Mouse (Mus musculus): ENCODE results near the gene Olfr578.

Olfr578 gene

DNA sequence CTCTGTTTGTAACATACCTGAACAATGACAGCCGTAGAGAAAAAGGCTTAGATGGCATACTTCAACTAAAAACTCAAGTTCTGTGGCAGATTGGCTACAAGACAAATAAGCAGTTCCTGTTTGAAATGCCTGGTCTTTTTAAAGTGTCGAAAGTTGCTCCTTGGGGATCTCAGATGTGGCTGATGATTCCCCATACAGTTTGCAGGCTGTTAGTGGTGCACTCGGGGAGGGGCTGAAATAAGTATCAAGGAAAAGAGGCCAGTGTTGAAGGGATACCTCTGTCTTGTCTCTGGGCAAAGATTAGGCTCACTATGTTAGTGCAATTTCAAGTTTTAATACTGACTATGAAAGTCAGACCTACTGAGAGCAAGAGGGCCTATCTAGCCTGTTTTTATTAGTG is at the start of gene Olfr578:
Gene Olfr578, minus strand, starts transcription at position 101 of the 400 bp plus-strand sequence.
- 80% methylated on average over 3 of the region's 3 CpGs for WGBS

DNA sequence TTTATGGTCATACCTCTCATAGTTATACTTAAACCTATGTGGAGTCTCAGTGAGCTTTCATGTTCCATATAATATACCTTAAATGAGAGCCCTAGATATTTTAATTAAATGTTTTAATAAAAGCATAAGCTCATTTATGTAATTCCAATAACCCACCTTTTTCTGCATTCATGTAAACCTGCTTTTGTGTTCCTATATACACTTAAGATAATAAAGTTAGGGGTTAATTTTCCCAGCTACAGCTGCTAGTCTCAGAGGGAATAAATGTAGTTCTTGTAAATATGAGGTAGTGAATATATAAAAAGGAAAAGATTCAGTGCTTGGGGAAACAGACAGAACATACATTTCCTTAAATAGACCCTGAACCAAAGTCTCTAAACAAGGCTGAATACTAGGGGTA is 48.6 kb upstream of the Olfr578 start, which contains the start of gene Olfr582:
Gene Olfr582, plus strand, starts transcription at position 301 of the 400 bp plus-strand sequence.

DNA sequence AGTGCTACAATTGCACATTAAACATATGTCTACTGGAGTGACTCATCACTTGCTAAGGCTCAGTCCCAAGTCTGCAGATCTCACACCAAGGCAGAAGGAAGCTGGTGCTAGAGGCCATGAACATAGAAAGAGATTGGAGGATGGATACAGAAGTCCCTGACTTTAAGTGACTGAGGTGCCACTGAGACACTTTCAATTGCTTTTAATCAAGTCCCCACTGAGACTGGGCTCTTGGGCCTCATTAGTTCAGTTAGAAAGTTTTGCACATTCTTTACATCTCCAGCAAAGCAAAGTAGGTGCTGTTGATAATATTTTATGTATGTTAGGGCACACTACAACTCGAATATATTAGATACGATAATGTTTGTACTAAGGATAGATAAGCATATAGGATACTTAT is 13.3 kb downstream of the Olfr578 start, which contains the start of gene Olfr577:
Gene Olfr577, minus strand, starts transcription at position 101 of the 400 bp plus-strand sequence.
- WGBS: 77% methylated on average over 2 of the region's 2 CpGs

DNA sequence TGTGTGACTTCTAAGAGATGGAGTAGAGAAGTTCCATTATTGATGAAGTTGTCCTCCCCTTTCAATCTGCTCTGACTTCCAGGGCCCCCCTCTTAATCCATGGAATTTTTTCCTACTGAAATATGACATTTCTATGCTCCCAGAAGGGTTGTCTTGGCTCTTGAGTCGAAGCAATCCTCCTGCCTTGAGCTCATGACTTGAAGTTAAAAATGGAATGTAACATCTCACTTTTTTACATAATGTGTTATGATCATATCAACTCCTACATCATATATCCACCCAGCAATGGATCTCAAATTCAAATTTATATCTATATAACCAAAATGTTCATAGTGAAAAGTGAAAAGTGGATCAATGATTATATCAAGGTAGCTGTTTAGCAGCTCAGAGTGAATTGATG is 14.7 kb downstream of the Olfr578 start:
- 13% methylated on average over 1 of the region's 1 CpGs for WGBS

DNA sequence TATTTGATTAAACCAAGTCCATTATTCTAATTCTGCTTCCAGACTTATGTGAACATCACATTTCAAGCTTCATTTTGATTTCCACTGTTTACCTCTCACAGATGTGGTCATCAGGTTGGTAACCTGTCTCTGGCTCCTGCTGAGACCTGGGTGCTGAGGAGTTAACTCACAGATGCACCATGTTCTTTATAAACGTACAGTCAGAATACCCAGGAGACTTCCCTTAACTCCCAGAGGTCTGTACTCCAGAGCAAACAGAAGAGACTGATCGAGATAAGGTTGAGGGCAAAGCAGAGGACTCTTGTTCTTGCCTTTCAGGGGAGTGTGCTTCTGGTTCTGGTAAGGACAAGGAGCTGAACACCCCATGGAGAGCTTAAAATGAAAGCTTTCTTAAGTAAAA is 26.8 kb downstream of the Olfr578 start, which contains the start of gene Olfr576:
Gene Olfr576, plus strand, starts transcription at position 301 of the 400 bp plus-strand sequence.
- WGBS: 61% methylated on average over 2 of the region's 2 CpGs

DNA sequence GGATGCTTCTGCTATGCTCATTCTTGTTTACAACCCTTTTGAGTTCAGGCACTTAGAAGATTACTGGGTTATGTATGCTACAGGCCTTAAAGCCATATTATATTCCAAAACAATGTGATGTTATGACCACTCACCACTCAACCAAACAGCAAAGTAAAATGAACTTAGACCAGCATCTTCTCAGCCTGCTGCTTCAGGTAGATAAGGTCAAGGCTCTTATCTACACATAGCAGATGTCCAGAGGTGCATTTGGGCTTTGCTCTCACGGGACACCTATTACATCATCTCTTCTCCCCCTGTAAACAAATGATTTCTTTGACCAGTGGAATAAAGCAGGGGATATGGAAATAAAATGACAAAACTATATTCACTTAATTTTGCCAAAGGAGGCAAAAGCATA is 30.5 kb downstream of the Olfr578 start, which contains the start of gene Olfr575:
Gene Olfr575, minus strand, starts transcription at position 183 of the 400 bp plus-strand sequence.
- WGBS: 61% methylated on average over 1 of the region's 1 CpGs

DNA sequence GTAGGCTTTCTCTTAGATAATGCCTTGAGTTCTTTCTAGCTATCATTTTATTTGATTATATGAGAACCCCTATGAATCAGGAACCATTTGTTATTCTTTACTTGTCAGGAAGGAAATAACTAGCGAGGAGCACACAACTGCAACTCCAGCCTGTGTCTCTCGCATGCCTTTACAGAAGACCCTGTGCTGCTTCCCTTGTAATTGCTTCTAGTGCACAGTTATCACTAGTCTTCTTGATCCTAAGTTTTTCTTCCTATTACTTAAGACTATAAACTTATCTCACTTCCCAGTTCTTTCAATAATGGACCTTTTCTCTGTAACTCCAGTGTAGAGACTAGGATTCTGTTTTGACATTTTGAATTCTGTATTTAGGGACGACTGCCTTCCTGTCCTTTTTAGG is 31.0 kb downstream of the Olfr578 start:
- 78% methylated on average over 3 of the region's 3 CpGs for WGBS

DNA sequence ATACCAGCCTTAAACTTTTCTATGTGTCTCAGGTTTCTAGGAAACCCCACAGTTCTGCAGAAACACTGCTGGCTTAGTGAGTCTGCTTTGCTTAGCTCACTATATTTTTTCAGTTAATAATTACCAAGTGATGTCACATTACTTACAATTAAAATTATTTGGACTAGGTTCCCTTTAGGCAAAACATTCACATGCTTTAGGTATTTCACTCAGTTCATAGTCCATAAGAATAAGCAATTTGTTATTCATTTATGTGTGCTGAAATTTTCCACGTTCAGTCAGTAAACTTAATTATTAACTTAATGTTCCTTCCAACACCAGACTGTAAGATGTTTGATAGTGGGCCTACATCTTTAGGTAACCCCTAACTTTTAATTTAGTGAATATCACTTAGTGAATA is 38.4 kb downstream of the Olfr578 start:
- WGBS: 79% methylated on average over 1 of the region's 1 CpGs

DNA sequence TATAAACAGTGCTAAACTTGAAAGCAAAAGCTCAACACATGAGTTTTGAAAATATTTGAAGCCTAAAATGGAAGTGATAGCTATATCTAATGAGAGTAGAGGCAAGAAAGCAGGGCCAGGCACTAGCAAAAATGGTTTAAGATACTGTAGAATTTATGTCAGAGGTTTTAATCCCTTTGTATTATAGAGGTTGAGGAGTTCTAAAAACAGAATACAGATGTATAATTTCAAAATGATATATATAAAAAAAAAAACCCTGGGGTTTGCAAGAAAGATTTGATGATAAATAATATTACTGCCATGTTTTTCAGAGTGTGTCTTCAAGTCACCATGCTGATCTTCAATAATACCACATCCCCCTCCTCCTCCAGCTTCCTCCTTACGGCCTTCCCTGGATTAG is 41.0 kb downstream of the Olfr578 start, which contains the start of gene Olfr574:
Gene Olfr574, plus strand, starts transcription at position 301 of the 400 bp plus-strand sequence.
- WGBS: 97% methylated on average over 1 of the region's 1 CpGs

DNA sequence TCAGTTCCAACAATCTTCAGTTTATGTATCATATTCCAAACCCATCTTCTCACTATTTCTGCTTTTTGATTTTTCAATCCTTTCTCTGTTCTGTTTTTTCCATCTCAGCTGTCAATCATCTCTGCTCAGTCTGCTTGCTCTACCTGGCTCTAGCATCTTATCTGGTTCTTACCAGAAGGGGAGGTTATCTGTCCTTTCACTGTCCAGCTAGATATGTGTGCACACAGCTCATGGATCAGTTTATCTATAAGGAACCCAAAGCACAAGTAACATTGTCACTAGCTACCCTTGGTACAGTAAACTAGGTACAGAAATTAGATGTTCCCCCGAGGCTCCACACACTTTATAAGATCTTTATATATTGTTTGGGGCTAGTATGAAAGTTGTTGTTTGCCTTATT is 45.7 kb downstream of the Olfr578 start:
- 86% methylated on average over 1 of the region's 1 CpGs for WGBS

DNA sequence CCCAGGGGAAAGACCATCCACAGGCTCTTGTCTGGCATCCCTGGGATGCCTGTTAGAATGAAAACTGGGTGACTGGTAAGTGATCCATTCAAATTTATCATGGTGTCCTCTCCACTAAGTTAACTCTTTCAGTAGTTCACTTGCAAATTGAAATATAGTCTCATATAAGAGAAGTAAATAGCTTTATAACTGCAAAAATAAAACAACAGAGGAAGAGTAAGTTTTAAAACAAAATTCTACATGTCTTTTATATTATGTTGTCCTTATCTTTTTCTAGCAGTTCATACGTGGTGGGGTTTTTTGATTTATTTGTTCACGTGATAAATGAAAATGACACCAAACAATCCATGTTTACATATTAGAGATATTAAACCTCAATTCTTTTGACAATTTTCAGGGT is 46.6 kb downstream of the Olfr578 start, which contains the start of gene Olfr573-ps1:
Gene Olfr573-ps1, minus strand, starts transcription at position 101 of the 400 bp plus-strand sequence.
- 94% methylated on average over 2 of the region's 2 CpGs for WGBS
